Comparison of ENCODE assay signal across 8 mouse cellular contexts in the genomic region with DNA sequence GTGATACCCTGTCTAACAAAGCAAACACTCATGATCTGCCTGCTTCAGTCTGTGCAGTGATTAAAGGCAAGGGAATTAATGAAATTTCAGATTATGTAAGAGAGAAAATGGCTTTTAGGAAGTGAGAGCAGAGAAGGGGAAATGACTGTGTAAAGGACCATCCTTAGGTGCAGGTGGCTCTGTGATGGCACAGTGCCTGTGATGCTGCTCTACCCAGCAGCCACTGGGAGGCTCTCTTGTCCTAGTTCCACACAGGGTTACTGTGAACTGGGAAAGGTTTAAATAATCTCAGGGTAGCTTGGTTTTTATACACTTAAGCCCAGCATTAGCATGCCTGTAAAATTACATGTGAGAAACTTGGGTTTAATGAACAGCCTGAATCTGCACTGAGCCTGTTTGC. TPM values are rescaled to one million over a fixed set of nuclear protein-coding genes. Genes with fewer than 3 reads are reported as not detected.
A peak's percentile ranks its signal among the peaks of the same experiment; 100 is the strongest.
DNase-seq lines count a peak whose midpoint lies in the region; ATAC-seq and TF ChIP-seq lines count a peak whose summit lies in the region.

No protein-coding gene starts in this region.

- H3K36me3 ChIP-seq in hindbrain, embryonic 10.5 days, result peaks cover 83% of the 10 kb centered on the region
- H3K36me3 ChIP-seq in hindbrain, embryonic 12.5 days, result peaks cover 32% of the 10 kb centered on the region

- no peak overlapping the region for H3K9ac ChIP-seq in hindbrain, embryonic 12.5 days

- H3K4me3 ChIP-seq in hindbrain, embryonic 10.5 days, result no peak overlapping the region
- no peak overlapping the region for H3K4me3 ChIP-seq in hindbrain, embryonic 12.5 days
- H3K4me3 ChIP-seq in cortical plate, adult 2 months (ENCODE audit: insufficient read depth, low read length), result no peak overlapping the region
- no peak overlapping the region for H3K4me3 ChIP-seq in layer of hippocampus, adult 2 months

- peak; percentile 93 for TF ChIP-seq CTCF in Patski (IDR thresholded peaks at IDR 0.05)
- peak; percentile 85 for TF ChIP-seq CTCF in cortical plate, adult 2 months (IDR thresholded peaks at IDR 0.05; ENCODE audit: extremely low read depth, insufficient read depth, low read length)
- peak; percentile 94 for TF ChIP-seq CTCF in layer of hippocampus, adult 2 months (conservative IDR thresholded peaks at IDR 0.05)

- CTCF ChIA-PET in Patski (lab: Charles Lee), result interaction anchor here (0.6 to 2.9 kb wide), 10 partner anchors 10 to 303 kb away, joined by 3 to 18 read pairs (median 4); a partner anchor contains a TSS

- no peaks in the 10 kb centered on the region for H3K27me3 ChIP-seq in hindbrain, embryonic 10.5 days (ENCODE audit: insufficient read depth, poor library complexity, severe bottlenecking)
- H3K27me3 ChIP-seq in hindbrain, embryonic 12.5 days, result no peaks in the 10 kb centered on the region
- no peaks in the 10 kb centered on the region for H3K27me3 ChIP-seq in Patski

- no peak overlapping the region for H3K4me2 ChIP-seq in hindbrain, embryonic 12.5 days (replicated peaks)

- intact Hi-C loops in heart, postnatal 36 days (cut with DNase I), result loop anchor here (1.0 to 5.0 kb wide), 4 partner anchors 202 to 1060 kb away; no protein-coding TSS in a partner anchor

- 0 out of 2 replicates have a peak, but pooled peaks cover 3% of the 10 kb centered on the region for H3K4me1 ChIP-seq in hindbrain, embryonic 10.5 days (replicated peaks)
- peaks cover 6% of the 10 kb centered on the region for H3K4me1 ChIP-seq in hindbrain, embryonic 12.5 days
- peaks cover 2% of the 10 kb centered on the region; the same call in 1 of the 2 replicates for H3K4me1 ChIP-seq in cortical plate, adult 2 months (ENCODE audit: control insufficient read depth, insufficient read depth, low read length)

- DNase-seq in hindbrain, embryonic 10.5 days (ENCODE audit: low spot score), result peak; percentile 9
- DNase-seq in Patski (ENCODE audit: low read depth, low spot score), result no peak
- peak; percentile 43 to 57 for DNase-seq in heart, postnatal 36 days
- DNase-seq in layer of hippocampus, adult 2 months (ENCODE audit: low spot score in 2 of 2), result peak; percentile 54 to 63
- peak; percentile 47 for DNase-seq in telencephalon, adult 2 months (ENCODE audit: low read depth, low spot score)

- H3K9me3 ChIP-seq in hindbrain, embryonic 10.5 days, result no peaks in the 10 kb centered on the region
- H3K9me3 ChIP-seq in hindbrain, embryonic 12.5 days (replicated peaks), result no peaks in the 10 kb centered on the region

- TF ChIP-seq POLR2A in cortical plate, adult 2 months (IDR thresholded peaks at IDR 0.05; ENCODE audit: extremely low read depth, insufficient read depth, low read length), result no peak

- POLR2A ChIA-PET in Patski (lab: Charles Lee), result interaction anchor here (0.7 to 1.5 kb wide), 2 partner anchors 48 to 239 kb away, joined by 3 read pairs; a partner anchor contains a TSS

- in situ Hi-C loops in Patski (cut with MboI; ENCODE audit: low pct_unique_long_range_greater_than_20kb), result loop anchor here (10.0 kb wide), 2 partner anchors 267 to 457 kb away; no protein-coding TSS in a partner anchor

- ATAC-seq in hindbrain, embryonic 12.5 days (ENCODE audit: low FRiP score), result no peak
- peak; percentile 80 for ATAC-seq in Patski
- peak; percentile 99 for ATAC-seq in megakaryocyte progenitor cell, adult 5-6 weeks (replicated peaks; ENCODE audit: poor library complexity)

- H3K27ac ChIP-seq in hindbrain, embryonic 10.5 days, result no peak overlapping the region
- H3K27ac ChIP-seq in hindbrain, embryonic 12.5 days, result no peak overlapping the region
- H3K27ac ChIP-seq in cortical plate, adult 2 months (ENCODE audit: insufficient read depth, low read length), result no peak overlapping the region
- no peak overlapping the region; the same call in 1 of the 2 replicates for H3K27ac ChIP-seq in layer of hippocampus, adult 2 months

RNA-seq across cellular contexts. Expression of a gene that starts 20.0 kb away (rescaled TPM):
- polyA plus RNA-seq in hindbrain, embryonic 10.5 days (2016; fragmentation: Nextera tagmentation; extraction: Ambion mirVana), result 0.37 and 0.62 TPM in 2 replicates
- 0.48 and 0.56 TPM in 2 replicates for polyA plus RNA-seq in hindbrain, embryonic 12.5 days (2016; fragmentation: Nextera tagmentation; extraction: Ambion mirVana)
- polyA plus RNA-seq in Patski (2021), result 12.0 TPM
- 0.66 and 0.90 TPM in 2 replicates for polyA plus RNA-seq in cortical plate, adult 2 months (2012; rRNA removed)
- total RNA-seq in heart, postnatal 36 days (2021), result 1 to 10 TPM; 4.5 TPM
- 1 to 10 TPM in 1 of 2 experiments, under 1 TPM in 1; 0.93 to 1.3 TPM for total RNA-seq in layer of hippocampus, adult 2 months (2021)
- 0.89 and 1.6 TPM in 2 replicates for total RNA-seq in megakaryocyte progenitor cell, adult 5-6 weeks (2015)
- 1.0 and 1.7 TPM in 2 replicates for total RNA-seq in megakaryocyte progenitor cell, adult 5-6 weeks (2017)

RNA-seq across cellular contexts. Expression of a gene that starts 27.2 kb away (rescaled TPM):
- 6.6 and 7.9 TPM in 2 replicates for polyA plus RNA-seq in hindbrain, embryonic 10.5 days (2016; fragmentation: Nextera tagmentation; extraction: Ambion mirVana)
- polyA plus RNA-seq in hindbrain, embryonic 12.5 days (2016; fragmentation: Nextera tagmentation; extraction: Ambion mirVana), result 7.6 and 7.8 TPM in 2 replicates
- polyA plus RNA-seq in Patski (2021), result 24.6 TPM
- 25.9 and 28.7 TPM in 2 replicates for polyA plus RNA-seq in cortical plate, adult 2 months (2012; rRNA removed)
- 10 to 100 TPM; 15.5 to 18.2 TPM for total RNA-seq in heart, postnatal 36 days (2021)
- 10 to 100 TPM; 12.9 to 14.8 TPM for total RNA-seq in layer of hippocampus, adult 2 months (2021)
- total RNA-seq in megakaryocyte progenitor cell, adult 5-6 weeks (2015), result 8.4 and 9.8 TPM in 2 replicates
- total RNA-seq in megakaryocyte progenitor cell, adult 5-6 weeks (2017), result 4.7 and 7.8 TPM in 2 replicates
